Mouse (Mus musculus) embryonic facial prominence, embryonic 14.5 days (tissue): ENCODE data around the gene Gstt4. TPM values are rescaled to one million over a fixed set of nuclear protein-coding genes. Genes with fewer than 3 reads are reported as not detected.
A peak's percentile ranks its signal among the peaks of the same experiment; 100 is the strongest.
"Not testable (repeated sequence)": the region's sequence is repeated elsewhere in the genome, so short reads cannot be mapped to it uniquely, and the experiment has no call there.

ENCODE experiments used
- ATAC-seq: fragments of 200-750 bp; cut with Nextera tagmentation; 2 replicates; pipeline ENCODE4 v1.8.0; 2017; ENCODE audit warnings: low read depth, moderate number of reproducible peaks, moderate TSS enrichment
- DNase-seq: peaks from one replicate; pipeline ENCODE4 v3.0.0-alpha.2; 2015; ENCODE audit warnings: low spot score
- H3K27ac ChIP-seq: fragments of 300-500 bp; sonication (generic); replicated peaks from 2 replicates; pipeline ENCODE4 v1.5.1; 2014; ENCODE audit warnings: low read depth, mild to moderate bottlenecking, low read length, moderate library complexity
- H3K27me3 ChIP-seq: fragments of 300-500 bp; sonication (generic); replicated peaks from 2 replicates; pipeline ENCODE4 v1.6.1; 2014; ENCODE audit warnings: low read length; ENCODE audit not compliant: control insufficient read depth, insufficient read depth
- H3K36me3 ChIP-seq: fragments of 300-500 bp; sonication (generic); 2 replicates; pipeline ENCODE4 v1.6.1; 2014; ENCODE audit warnings: low read length, mixed read lengths; ENCODE audit not compliant: control insufficient read depth, insufficient read depth
- H3K4me1 ChIP-seq: fragments of 300-500 bp; sonication (generic); 2 replicates; pipeline ENCODE4 v1.6.1; 2014; ENCODE audit warnings: antibody characterized with exemption, low read length; ENCODE audit not compliant: control insufficient read depth, insufficient read depth
- H3K4me2 ChIP-seq: fragments of 300-500 bp; sonication (generic); 2 replicates; pipeline ENCODE4 v1.6.1; 2014; ENCODE audit warnings: low read depth, mild to moderate bottlenecking, low read length, moderate library complexity, mixed read lengths
- H3K4me3 ChIP-seq: fragments of 300-500 bp; sonication (generic); 2 replicates; pipeline ENCODE4 v1.5.1; 2014; ENCODE audit warnings: low read depth, mild to moderate bottlenecking, low read length
- H3K9ac ChIP-seq: fragments of 300-500 bp; sonication (generic); 2 replicates; pipeline ENCODE4 v1.6.1; 2014; ENCODE audit warnings: low read depth, mild to moderate bottlenecking, low read length, moderate library complexity, mixed read lengths
- H3K9me3 ChIP-seq: fragments of 300-500 bp; sonication (generic); 2 replicates; pipeline ENCODE4 v1.6.1; 2016; ENCODE audit warnings: low read length; ENCODE audit not compliant: control insufficient read depth
- WGBS: fragments of 180-500 bp; shearing (Covaris S2); extraction: QIAGEN DNeasy Blood & Tissue Kit; methylation state at CpG from one replicate; pipeline ENCODE4 v1.1.7; 2014; 5-methylcytosine and 5-hydroxymethylcytosine counted together
- polyA plus RNA-seq: library from polyadenylated mRNA; unstranded; fragments of >200 nt; fragmentation: Nextera tagmentation; extraction: Ambion mirVana; gene quantifications from 2 replicates; pipeline ENCODE4 v1.2.1, GENCODE M21; 2014

Gene Gstt4
- not detected in 2 replicates for polyA plus RNA-seq

GRCm38 (mm10) chr10:75822443-75822842 is at the start of gene Gstt4:
TSS of gene Gstt4 (minus strand) at chr10:75822543.
- Histone ChIP-seq H3K9me3 (no peaks in the 10 kb centered on the region; the same call in 1 of the 2 replicates), H3K27me3 (no peaks in the 10 kb centered on the region), H3K27ac (no peak within 1 kb of the TSS), H3K4me3 (no peak within 1 kb of the TSS), H3K36me3 (no peaks in the 10 kb centered on the region), H3K4me2 (no peak within 1 kb of the TSS), H3K9ac (no peak within 1 kb of the TSS), H3K4me1 (no peaks in the 10 kb centered on the region)
- DNase-seq (no peak), ATAC-seq (no peak)
- WGBS, result 97% methylated on average over 2 of the region's 2 CpGs

DNA sequence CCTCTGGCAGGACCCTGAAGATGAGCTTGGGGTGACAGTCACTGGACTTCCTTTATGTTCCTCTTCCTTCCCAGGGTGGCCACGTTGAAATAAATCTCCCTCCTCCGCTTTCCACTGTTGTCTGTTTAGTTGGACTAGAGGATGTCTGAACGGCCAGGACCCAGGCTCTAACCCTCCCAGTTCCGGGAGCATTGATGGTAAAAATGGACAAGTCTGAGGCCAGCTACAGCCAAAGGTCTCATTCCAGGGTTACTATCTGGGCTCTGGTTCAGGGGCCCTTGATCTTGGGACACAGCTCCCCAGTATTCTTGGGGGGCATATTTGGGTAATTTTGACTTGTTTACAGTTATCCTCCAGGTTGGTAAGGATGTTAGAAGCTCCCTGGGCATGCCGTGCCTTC is 39.2 kb upstream of the Gstt4 start:
- ATAC-seq, result no peak

GRCm38 (mm10) chr10:75860746-75861145 is 38.4 kb upstream of the Gstt4 start:
- Histone ChIP-seq H3K4me3 (peak overlapping the region; percentile 68; the same call in 1 of the 2 replicates), H3K27ac (peak overlapping the region; percentile 94), H3K27me3 (no peaks in the 10 kb centered on the region), H3K4me2 (peak overlapping the region; percentile 66), H3K9me3 (no peaks in the 10 kb centered on the region), H3K36me3 (peaks cover 20% of the 10 kb centered on the region), H3K4me1 (peaks cover 10% of the 10 kb centered on the region), H3K9ac (peak overlapping the region; percentile 90; the same call in 1 of the 2 replicates)
- ATAC-seq (no peak), DNase-seq (peak; percentile 65)
- WGBS, result 31% methylated on average over 7 of the region's 7 CpGs

More for the DNA sequence above, 39.2 kb upstream of the Gstt4 start:
- H3K36me3 ChIP-seq, result peaks cover 20% of the 10 kb centered on the region
- H3K9ac ChIP-seq, result no peak overlapping the region
- H3K4me3 ChIP-seq, result no peak overlapping the region
- no peaks in the 10 kb centered on the region for H3K27me3 ChIP-seq
- DNase-seq, result no peak
- no peaks in the 10 kb centered on the region for H3K9me3 ChIP-seq
- WGBS, result 88% methylated on average over 5 of the region's 5 CpGs
- H3K27ac ChIP-seq, result no peak overlapping the region
- H3K4me2 ChIP-seq, result no peak overlapping the region
- H3K4me1 ChIP-seq, result peaks cover 10% of the 10 kb centered on the region

- 1% methylated on average over 19 of the region's 46 CpGs for WGBS
- H3K27me3 ChIP-seq, H3K4me1 ChIP-seq, H3K9me3 ChIP-seq: not testable (repeated sequence)
- peak within 1 kb of the TSS; percentile 66 for H3K4me2 ChIP-seq
- H3K4me3 ChIP-seq, result peak within 1 kb of the TSS; percentile 68
- H3K36me3 ChIP-seq, result peaks cover 20% of the 10 kb centered on the region
- H3K27ac ChIP-seq, result peak within 1 kb of the TSS; percentile 94
- DNase-seq (peak; percentile 95), ATAC-seq (peak; percentile 98)
- peak within 1 kb of the TSS; percentile 90 for H3K9ac ChIP-seq
Measured at GRCm38 (mm10) chr10:75859786-75860470, 37.6 kb upstream of the Gstt4 start, which contains the start of gene Mif. TSS of gene Mif (minus strand) at chr10:75860240.

- ATAC-seq (peak; percentile 70), DNase-seq (peak; percentile 80)
- H3K9ac ChIP-seq, result peak overlapping the region; percentile 90
- H3K9me3 ChIP-seq, result no peaks in the 10 kb centered on the region
- H3K4me3 ChIP-seq, result peak overlapping the region; percentile 68
- peak overlapping the region; percentile 66 for H3K4me2 ChIP-seq
- H3K27ac ChIP-seq, result peak overlapping the region; percentile 94; the same call in 1 of the 2 replicates
- no peaks in the 10 kb centered on the region for H3K27me3 ChIP-seq
- peaks cover 20% of the 10 kb centered on the region for H3K36me3 ChIP-seq
- H3K4me1 ChIP-seq, result peaks cover 10% of the 10 kb centered on the region
- WGBS, result 3% methylated on average over 21 of the region's 27 CpGs
Measured at GRCm38 (mm10) chr10:75859107-75859746, 36.9 kb upstream of the Gstt4 start.

GRCm38 (mm10) chr10:75857598-75857997 is 35.3 kb upstream of the Gstt4 start:
- no peak overlapping the region for H3K27ac ChIP-seq
- H3K4me3 ChIP-seq, result no peak overlapping the region
- ATAC-seq (no peak), DNase-seq (no peak)
- no peak overlapping the region; the same call in 1 of the 2 replicates for H3K9ac ChIP-seq
- H3K36me3 ChIP-seq, result peaks cover 20% of the 10 kb centered on the region
- H3K4me2 ChIP-seq, result no peak overlapping the region
- no peaks in the 10 kb centered on the region for H3K9me3 ChIP-seq
- peaks cover 10% of the 10 kb centered on the region for H3K4me1 ChIP-seq
- 93% methylated on average over 4 of the region's 4 CpGs for WGBS
- no peaks in the 10 kb centered on the region for H3K27me3 ChIP-seq

GRCm38 (mm10) chr10:75856976-75857375 is 34.6 kb upstream of the Gstt4 start:
- H3K9ac ChIP-seq, result no peak overlapping the region
- DNase-seq (no peak), ATAC-seq (no peak)
- H3K9me3 ChIP-seq, result no peaks in the 10 kb centered on the region
- no peaks in the 10 kb centered on the region for H3K27me3 ChIP-seq
- peaks cover 20% of the 10 kb centered on the region for H3K36me3 ChIP-seq
- WGBS, result 79% methylated on average over 3 of the region's 3 CpGs
- H3K4me1 ChIP-seq, result peaks cover 10% of the 10 kb centered on the region
- H3K4me2 ChIP-seq, result no peak overlapping the region
- no peak overlapping the region for H3K27ac ChIP-seq
- H3K4me3 ChIP-seq, result no peak overlapping the region

DNA sequence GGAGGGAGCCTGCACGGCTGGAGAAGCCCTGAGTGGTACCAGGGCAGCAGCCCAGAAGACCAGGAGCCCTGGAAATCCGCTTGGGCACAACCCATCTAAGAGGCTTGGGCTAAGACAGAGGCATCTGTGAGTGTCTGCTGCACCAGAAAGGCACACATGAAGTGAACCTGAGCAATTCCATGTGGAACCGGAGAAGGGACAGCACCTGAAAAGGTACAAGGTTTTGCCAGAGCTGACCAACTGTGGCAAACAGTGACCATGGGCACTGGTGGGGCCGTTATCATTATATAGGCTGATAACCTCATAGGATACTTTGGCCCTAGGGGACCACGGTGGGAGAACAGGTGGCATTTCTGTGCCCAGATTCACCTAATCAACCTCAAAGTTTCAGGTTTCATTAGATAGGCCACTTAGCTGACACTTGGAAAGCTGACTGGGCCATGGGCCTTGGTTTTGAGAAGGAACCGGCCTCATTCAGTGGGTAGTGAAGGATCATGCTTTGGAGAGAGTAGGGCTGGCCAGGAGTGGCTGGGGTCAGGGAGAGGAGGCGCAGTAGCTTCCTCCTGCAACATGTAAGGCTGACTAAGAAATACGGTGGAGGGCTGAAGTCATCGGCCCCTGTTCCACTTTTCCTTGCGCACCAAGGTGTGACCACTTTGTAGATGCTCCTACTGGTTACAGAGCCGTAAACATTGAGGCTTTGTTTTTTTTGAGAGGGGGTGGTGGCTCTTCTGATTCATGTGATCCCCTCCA is 34.0 kb upstream of the Gstt4 start:
- no peak for DNase-seq
- no peak for ATAC-seq
- H3K9ac ChIP-seq, result no peak overlapping the region
- H3K4me2 ChIP-seq, result no peak overlapping the region
- no peaks in the 10 kb centered on the region for H3K27me3 ChIP-seq
- H3K36me3 ChIP-seq, result peaks cover 20% of the 10 kb centered on the region
- H3K9me3 ChIP-seq, result no peaks in the 10 kb centered on the region
- 77% methylated on average over 11 of the region's 11 CpGs for WGBS
- no peak overlapping the region for H3K4me3 ChIP-seq
- no peak overlapping the region for H3K27ac ChIP-seq
- peaks cover 10% of the 10 kb centered on the region for H3K4me1 ChIP-seq
